Mouse (Mus musculus) gastrocnemius, postnatal 14 days (tissue): ENCODE measurements around the gene Sema3f. TPM values are rescaled to one million over a fixed set of nuclear protein-coding genes. Genes with fewer than 3 reads are reported as not detected.

Experiments
- DNase-seq: peaks from one replicate; pipeline ENCODE4 v3.0.0; 2021; ENCODE audit warnings: mixed read lengths
- intact Hi-C: fragments of 180-260 bp; cut with DNase I; formaldehyde crosslinking; loops from one replicate; pipeline ENCODE4 v1.15.1; 2025; ENCODE audit warnings: low total_unique reads
- total RNA-seq, 2 experiments: library from RNA; stranded (reverse); gene quantifications; 2 replicates each; pipeline ENCODE4 v1.2.3; 2021

Sema3f gene
- total RNA-seq, 2 experiments from 2014 or later, result 8.4 to 10.6 TPM

DNA sequence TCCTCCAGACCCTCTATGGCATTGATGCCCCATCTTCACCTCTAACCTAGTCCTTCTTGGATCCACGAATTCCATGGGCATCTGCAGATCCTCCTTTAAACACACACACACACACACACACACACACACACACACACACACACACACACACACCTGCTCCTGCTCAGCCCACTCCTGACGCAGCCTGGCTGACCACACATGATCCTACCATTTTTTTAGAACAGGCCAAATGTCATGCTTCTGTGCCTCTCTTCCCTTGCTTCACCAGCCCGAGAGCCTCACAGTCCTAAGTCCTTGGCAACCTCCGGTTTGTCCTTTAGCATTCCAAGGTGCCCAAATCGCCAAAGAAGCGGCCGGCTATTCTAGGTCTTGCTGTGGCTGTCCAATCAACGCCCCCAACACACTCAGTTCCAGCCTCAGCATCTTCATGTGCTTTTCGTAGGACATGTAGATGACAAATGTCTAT lies 40.8 kb downstream of the Sema3f start, which contains the start of gene Slc38a3:
Gene Slc38a3, minus strand, starts transcription at position 51 of the 466 bp plus-strand sequence.
- intact Hi-C loops, result no loop called here
- DNase-seq, result no peak

DNA sequence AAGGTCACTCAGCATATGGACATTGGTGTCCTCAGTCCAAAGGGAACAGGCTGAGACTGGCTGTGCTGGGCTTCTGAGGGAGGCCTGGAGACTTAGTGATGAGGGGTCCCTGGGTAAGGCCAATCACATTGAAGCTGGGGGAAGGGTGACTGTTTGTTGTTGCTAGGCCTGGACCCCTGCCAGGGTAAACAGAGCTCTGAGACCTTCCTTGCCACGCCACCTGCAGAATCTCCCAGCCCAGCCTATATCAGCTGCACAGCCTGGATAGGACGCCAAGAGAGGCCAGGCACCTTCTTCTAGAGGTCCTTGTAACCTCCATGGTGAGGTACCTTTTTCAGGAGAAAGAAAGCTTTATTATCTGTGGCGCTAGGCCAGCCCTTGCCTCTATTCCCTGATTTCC lies 41.4 kb downstream of the Sema3f start:
- intact Hi-C loops, result no loop called here
- DNase-seq, result no peak

DNA sequence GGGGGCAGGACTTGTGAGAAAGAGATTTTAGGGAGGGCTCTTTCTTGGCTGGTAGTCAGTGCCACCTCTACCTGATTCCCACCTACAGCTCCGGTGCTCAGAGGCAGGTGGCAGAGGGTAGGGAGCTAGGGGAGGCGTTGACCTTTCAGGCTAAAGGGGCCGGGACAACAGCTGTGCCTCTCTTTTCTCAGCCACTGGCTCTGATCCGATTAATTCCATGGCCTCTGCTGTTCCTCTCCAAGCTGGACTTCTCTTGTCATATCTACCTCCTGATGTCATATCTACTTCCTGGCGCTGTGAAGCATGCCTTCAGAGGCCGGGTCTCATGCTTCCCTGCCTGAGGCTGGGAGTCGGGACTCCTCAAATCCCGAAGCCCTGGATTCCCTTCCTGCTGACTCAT lies 42.3 kb downstream of the Sema3f start:
- intact Hi-C loops, result no loop called here

DNA sequence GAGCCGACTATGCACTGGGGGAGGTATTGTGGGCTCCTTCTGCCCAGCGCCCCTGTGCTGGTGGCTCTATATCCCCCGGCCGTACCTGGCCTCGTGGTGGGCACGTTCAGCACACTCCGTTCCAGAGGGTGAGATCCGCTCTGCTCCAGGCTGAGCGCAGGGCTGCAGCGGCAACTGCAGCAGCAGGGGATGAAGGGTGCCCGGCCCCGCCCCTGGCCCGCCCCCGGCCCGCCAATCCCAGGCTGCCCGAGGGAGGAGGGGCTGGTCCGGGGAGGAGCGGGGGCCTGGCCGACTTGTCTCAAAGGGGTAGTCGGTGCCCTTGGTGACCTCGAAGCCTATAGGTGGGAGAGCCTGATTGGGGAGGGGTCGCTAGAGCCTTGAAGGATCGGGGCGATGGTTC lies 43.1 kb downstream of the Sema3f start:
- DNase-seq, result peak; percentile 71
- intact Hi-C loops, result no loop called here

More for the DNA sequence above, 42.3 kb downstream of the Sema3f start:
- no peak for DNase-seq

DNA sequence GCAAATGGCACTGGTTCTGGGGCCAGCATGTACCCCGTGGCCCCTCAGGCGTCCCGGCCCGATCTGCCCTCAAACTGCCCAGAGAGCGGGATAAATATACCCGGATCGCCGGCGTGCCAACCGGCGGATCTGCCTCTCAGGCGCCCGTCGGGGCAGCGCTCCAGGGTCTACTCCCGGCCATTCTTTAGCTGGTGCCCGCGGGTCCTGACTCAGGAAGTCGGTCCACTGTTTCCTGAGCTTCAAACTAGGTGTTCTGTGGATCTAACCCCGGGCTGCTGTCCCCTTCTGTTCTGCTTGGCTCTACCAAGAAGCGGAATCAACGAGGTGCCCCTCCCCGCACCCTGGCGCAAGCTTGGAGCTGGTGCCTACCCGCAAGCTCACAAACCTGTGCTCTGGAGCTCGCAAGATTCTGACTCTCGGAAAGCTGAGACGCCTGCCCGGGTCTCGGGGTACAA lies 43.5 kb downstream of the Sema3f start:
- intact Hi-C loops, result no loop called here
- peak; percentile 63 for DNase-seq

DNA sequence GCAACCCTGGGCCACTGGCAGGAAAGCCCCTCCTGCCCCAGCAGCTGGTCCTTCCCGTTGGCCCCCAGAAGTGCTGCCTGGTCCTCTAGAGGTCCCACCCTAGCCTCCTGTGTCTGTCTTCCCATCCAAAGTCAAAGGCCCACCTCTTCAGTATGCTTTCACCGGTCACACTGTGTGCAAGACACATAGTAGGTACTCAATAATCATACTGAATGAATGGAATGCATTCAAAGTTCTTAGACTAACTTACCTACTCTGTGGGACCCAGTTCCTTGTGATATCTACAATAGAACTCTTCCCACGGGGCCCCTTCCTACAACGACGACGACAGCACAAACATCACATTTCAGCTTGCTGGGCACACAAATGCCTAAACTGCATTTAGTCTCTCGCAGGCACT lies 45.0 kb downstream of the Sema3f start:
- intact Hi-C loops, result no loop called here

DNA sequence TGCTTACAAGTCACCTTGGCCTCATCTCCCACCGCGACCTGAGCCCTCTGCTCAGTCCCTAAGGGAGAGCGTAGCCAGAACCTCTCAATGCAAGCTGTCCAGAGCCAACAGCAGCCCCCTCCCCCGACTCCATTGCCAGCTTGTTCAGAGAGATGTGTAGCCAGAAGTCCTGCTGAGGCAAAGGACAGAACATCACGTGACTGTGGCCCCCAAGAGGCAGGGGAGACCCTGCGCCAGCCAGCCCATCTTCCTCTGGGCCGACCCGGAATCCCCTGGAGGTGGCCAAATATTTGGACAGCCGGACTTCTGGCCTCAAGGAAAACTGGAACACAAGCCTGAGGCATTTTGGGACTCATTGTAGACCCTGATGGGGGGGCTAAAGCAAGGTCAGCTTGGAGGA lies 46.8 kb downstream of the Sema3f start:
- DNase-seq, result no peak

More for the DNA sequence above, 45.0 kb downstream of the Sema3f start:
- no peak for DNase-seq

DNA sequence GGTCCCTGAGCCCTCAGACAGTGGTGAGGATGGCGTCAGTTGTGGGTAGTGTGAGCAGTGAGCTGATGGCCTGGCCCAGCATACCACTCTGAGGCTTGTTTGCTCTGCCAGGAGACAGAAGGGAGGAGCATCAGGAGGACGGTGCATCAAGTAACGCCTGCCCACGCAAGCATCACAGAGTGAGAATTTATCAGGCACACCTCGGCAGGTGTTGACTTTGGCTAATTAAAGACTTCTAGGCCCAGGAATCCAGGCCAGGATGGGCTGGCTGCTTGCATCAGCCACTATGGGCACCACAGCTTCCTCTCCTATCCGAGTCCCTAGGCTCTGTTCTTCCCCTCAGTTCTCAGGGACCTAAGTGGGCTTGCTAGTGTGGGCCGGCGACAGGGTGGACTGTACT lies 47.9 kb downstream of the Sema3f start:
- intact Hi-C loops, result no loop called here
- DNase-seq, result no peak

More for the DNA sequence above, 46.8 kb downstream of the Sema3f start:
- intact Hi-C loops, result no loop called here

DNA sequence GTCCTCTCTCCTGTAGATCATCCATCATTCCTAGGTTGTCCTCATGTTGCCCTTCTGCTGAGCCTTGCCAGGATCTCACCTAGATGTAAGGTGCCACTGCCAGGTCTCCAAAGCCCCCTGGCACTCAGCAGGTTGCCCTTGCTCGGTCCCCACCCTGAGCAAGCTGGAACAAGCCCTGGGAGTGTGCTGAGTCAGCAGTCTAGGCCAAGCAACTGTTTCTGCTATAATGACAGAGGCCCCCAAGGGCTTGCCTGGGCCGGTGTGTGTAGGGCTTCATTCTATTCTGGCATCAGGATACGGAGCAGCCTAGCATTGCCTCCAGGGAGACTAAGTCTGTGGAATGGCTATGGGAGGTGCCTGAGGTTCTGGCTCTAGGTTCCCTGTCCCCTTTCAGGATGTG lies 49.5 kb downstream of the Sema3f start:
- DNase-seq, result no peak
- intact Hi-C loops, result no loop called here

DNA sequence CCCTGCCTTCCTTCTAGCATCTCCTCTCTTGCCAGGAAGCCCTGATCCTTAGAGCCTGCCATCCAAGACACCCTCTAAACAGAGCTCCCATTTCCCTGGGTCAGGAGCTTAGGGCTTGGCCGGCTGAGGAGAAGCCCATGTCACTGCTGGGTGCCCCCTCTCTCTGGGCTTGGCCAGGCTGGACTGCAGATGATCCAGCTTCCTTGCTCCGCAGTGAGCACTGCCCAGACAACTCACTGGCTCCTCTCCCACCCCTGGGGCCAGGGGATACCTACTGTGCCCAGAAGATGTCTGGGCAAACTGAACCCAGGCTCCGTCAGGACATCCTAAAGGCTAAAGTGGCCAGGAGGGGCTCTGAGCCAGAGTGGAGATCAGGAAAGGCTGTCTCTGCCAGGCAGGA lies 50.3 kb downstream of the Sema3f start:
- intact Hi-C loops, result no loop called here
- no peak for DNase-seq

DNA sequence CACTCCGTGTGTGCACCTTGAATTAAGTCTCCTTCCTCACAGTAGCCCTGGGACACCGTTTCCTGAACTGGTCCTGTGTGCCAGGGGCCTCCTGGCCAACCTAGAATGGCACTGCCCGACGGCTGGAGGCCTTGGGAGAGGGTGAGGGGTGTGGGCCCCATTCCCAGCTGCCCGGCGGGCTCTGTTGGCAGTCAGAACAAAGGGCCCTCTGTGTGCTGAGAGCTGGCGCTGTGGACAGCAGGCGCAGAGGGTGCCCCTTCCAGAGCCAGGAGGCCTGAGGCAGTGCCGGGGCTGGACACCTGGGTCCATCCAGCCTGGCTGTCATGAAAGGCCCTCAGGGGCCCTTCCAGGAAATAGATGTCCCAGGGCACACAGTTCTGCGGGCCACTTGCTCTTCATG lies 50.7 kb downstream of the Sema3f start:
- intact Hi-C loops, result no loop called here
- no peak for DNase-seq

DNA sequence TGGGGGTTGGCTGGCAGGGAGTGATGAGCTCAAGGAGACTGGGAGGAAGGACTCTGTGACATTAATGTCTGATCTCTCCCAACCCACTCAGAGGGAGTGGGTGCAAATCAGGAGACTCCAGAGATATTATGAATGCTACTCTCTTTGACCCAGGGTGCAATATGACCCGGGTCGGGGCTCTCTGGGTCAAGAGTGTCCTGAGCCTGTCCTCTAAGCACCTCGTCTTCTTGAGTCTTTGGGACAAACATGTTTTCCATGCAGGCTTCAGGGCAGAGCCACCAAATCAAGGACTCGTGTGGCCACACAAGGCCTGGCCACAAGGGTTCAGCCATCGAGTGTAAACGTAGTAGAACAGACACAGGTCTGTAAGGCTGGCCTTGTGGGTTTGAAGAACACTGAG lies 52.2 kb downstream of the Sema3f start:
- DNase-seq, result no peak
- intact Hi-C loops, result no loop called here

DNA sequence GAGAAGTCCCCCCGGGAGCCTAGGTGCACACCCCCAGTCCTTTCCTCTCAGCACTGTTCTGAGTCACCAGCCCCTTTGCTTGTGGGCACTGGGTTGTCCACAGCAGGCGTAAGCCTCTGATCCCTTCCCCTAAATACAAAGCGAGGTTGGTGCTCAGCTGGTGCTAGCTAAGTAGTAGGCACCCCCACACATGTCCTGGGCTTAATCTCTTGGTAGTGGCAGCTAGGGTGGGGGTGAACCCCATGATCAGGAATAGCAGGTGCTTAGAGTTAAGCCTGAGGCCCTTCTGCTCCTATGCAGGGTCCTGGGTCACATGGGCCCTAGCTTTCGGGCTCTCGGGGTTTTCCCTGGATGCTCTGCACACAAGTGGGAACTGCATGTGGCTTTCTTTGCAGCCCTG lies 53.1 kb downstream of the Sema3f start:
- DNase-seq, result no peak
- intact Hi-C loops, result no loop called here

DNA sequence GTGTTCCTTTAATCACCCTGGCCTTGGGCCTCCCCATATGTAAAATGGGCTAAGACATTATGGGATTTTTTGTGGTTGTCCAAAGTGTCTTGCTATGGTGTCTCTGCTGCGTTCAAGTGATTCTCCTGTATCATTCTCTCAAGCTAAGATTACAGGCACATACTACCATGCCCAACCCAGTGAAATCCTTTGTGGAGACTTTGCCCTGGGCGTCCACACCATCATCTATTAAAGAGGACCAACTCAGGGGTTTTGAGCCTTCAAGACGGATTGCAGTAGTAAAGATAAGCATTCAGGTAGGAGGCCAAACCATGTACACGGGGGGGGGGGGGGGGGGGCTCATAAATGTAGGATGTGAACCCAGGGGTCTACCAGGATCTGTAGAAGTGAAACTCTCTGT lies 55.7 kb downstream of the Sema3f start:
- no peak for DNase-seq
- intact Hi-C loops, result no loop called here

DNA sequence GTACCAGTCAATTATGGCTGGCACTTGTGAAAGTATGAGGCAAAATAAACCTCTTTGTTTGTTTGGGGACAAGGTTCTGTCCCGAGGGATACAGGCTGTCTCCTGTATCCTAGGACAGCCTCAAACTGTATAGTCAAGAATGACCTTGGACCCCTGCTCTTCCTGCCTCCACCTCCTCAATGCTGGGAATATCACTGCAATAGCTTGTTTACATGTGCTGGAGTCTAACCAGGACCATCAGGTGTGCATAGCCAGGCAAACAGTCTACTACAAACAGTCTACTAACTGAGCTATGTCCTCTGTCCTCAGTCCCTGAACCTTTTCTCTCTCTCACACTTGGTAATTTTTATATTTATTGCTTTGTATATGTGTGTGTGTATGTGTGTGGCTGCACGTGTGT lies 56.8 kb downstream of the Sema3f start:
- DNase-seq, result no peak
- intact Hi-C loops, result no loop called here

DNA sequence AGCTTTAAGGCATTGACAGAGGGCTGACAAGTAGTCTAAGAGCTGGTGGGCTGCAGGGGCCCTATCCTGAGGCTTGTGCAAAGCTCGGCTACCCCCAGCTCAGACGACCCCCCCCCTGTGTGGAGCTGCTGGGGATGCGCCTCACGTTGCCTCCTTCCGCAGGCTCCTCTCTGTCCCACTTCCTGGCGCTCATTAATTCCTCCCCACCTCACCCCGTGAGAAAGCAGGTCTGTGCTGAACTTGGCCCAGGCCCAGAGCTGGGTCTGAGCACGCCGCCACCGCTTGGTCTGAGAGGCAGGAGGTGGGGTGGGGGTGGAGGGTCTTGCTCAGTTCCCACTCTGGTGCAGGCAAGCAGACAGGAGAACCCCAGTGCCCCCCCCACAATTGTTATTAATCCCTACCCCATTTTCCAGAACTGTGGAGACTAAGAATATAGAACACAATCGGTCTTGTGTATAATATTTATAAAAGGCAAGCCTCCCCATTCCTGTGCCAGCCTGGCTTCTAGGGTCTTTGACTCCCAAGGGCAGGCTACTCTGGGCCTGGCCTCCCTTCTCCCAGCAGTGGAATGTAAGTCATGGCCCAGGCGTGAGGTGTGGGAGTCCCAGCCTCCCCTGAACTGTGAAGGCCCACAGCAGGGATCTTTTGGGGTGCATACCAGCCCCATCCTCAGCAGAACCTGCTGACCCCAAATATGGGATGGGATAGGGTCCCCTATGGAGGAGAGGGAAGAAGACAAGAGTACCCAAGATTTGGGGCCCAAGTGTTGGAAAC lies 59.4 kb downstream of the Sema3f start:
- intact Hi-C loops, result no loop called here
- DNase-seq, result peak; percentile 4

DNA sequence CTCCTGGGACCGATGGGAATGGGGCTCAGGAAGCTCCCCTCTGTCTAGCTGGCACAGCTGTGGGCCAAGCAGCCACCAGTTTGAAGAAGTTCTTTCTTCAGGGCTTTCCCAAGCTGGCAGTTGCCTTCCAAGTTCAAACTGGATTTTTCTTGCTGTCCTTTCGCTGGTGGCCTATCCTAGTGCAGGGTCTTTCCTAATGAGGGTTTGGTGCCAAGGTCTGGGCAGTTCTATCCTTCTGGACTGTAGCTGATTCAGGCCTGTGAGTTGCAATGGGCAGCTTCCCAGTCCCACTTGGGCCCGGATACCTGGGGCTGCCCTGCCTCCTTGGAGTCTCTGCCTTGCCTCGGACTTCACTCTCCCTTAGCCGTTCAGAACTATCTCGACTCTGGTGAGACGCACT lies 60.0 kb downstream of the Sema3f start:
- DNase-seq, result no peak
- intact Hi-C loops, result no loop called here

DNA sequence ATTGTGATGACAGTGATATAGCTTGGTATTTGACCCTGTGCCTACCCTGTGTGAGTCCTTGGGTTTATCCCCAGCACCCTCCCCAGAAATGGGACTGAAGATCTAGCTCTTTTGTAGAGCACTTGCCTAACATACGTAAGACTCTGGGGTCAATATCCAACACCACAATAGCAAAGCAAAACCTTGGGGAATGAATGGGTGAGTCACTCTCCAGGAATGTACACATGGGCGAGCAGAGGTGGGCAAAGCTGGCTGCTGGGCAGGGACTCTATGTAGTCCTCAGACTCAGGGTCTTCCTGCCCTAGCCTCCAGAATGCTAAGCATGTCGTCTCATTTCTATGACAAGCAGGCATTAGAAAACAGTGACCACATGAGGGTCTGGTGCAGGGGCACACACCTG lies 61.5 kb downstream of the Sema3f start:
- intact Hi-C loops, result loop anchor here (2.0 kb wide), 1 partner anchor 26 kb away; no protein-coding TSS in a partner anchor
- no peak for DNase-seq

DNA sequence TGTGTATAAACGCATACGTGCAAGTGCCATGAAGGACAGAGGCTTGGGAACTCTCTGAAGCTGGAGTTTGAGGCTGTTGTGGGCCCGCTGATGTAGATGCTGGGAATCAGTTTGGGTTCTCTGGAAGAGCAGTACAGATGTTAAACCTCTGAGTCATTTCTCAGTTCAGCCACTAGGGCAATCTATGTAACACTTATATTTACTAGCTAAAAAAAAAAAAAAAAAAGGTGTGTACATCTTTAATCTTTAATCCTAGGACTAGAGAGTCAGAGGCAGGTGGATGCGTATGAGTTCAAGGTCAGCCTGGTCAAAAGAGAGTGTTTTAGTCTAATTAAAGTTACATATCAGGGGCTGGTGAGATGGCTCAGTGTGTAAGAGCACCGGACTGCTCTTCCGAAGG lies 63.3 kb downstream of the Sema3f start:
- intact Hi-C loops, result no loop called here
- DNase-seq, result no peak

DNA sequence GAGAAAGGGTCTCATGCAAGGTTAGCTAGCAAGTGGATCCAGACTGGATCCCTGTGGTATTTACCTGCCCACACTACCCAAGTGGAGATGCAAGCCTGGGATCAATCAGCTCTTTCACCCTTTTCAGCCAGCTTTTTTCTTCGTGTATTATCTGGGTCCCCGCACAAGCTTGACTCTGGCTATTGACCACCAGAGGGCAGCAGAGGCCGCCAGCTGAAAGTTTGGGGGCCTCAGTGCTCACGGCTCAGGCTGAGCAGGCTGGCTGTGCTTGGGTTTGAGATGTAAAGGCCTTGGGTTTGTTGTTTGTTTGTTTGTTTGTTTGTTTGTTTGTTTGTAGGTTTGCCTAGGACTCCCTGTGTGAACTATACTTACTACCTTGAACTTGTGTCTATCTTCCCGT lies 64.7 kb downstream of the Sema3f start:
- intact Hi-C loops, result loop anchor here (2.0 kb wide), 1 partner anchor 43 kb away; no protein-coding TSS in a partner anchor
- peak; percentile 75 for DNase-seq

DNA sequence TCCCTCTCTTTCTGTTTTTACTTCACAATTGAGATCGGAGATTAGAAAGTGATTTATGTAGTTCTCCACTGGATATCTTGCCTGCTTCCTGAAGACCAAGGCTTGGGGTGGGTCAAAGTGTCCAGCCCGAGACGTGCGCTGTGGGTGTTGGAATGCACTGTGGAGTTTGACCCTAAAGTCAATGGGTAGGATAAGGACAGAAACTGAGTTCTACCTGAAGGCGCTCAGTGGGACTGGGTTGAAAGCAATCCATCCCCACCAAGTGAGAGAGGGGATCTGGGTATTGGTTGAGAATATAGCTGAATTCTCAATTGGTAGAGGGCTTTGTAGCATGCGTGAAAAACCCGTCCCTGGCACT lies 65.1 kb downstream of the Sema3f start:
- DNase-seq, result no peak
- intact Hi-C loops, result loop anchor here (2.0 kb wide), 1 partner anchor 42 kb away; no protein-coding TSS in a partner anchor
